Mouse (Mus musculus) Patski (cell line): ENCODE results near the gene Ggnbp2. TPM values are rescaled to one million over a fixed set of nuclear protein-coding genes. Genes with fewer than 3 reads are reported as not detected.

Source experiments
- ATAC-seq: fragments of 100-300 bp; one replicate; pipeline ENCODE4 v1.8.0; 2021
- CTCF ChIA-PET: fragments of 350-600 bp; sonication (Branson Sonifier 250); formaldehyde crosslinking; loops from one replicate; lab custom pipeline; 2022; ENCODE audit warnings: inconsistent platforms; lab: Charles Lee
- POLR2A ChIA-PET: fragments of 350-600 bp; sonication (Branson Sonifier 250); formaldehyde crosslinking; loops from one replicate; lab custom pipeline; 2022; ENCODE audit warnings: antibody characterized with exemption, inconsistent platforms; lab: Charles Lee
- DNase-seq: peaks from one replicate; pipeline ENCODE4 v3.0.0-alpha.2; 2011; ENCODE audit warnings: low read depth, low spot score
- H3K27me3 ChIP-seq: fragments of 371-371 bp; one replicate; pipeline ENCODE4 v1.5.1; 2021
- CTCF ChIP-seq: fragments of 100-300 bp; IDR thresholded peaks from one replicate; pipeline ENCODE4 v1.5.1; 2021
- in situ Hi-C: fragments of 300-500 bp; cut with MboI; formaldehyde crosslinking; loops from 3 replicates; pipeline ENCODE4 v1.11.1; 2018; ENCODE audit warnings: low pct_unique_long_range_greater_than_20kb, mixed read lengths
- polyA plus RNA-seq: library from polyadenylated mRNA; unstranded; gene quantifications from one replicate; pipeline ENCODE4 v1.2.3, GENCODE M21; 2021

Gene Ggnbp2
- polyA plus RNA-seq, 1 experiment from 2014 or later = 100 TPM

- ChIA-PET CTCF (interaction anchor here (1.7 kb wide), 1 partner anchor 9 kb away, joined by 11 read pairs; the partner anchor contains the start of gene Mrm1), POLR2A (interaction anchor here (0.8 to 3.1 kb wide), 2 partner anchors 9 to 10 kb away, joined by 3 to 16 read pairs; partner anchors contain the start of gene Mrm1)
- H3K27me3 ChIP-seq = no peaks in the 10 kb centered on the region
- ATAC-seq (no peak), DNase-seq (no peak)
- in situ Hi-C loops = loop anchor here (25.0 kb wide), 1 partner anchor 1041 kb away; no protein-coding TSS in a partner anchor
- no peak for TF ChIP-seq CTCF
Measured at GRCm38 (mm10) chr11:84827901-84828503, 42.6 kb downstream of the Ggnbp2 start.

GRCm38 (mm10) chr11:84827492-84827891 lies 43.1 kb downstream of the Ggnbp2 start:
- DNase-seq (no peak), ATAC-seq (no peak)
- in situ Hi-C loops = loop anchor here (25.0 kb wide), 1 partner anchor 1040 kb away; no protein-coding TSS in a partner anchor
- no peak for TF ChIP-seq CTCF
- ChIA-PET POLR2A (interaction anchor here (3.1 kb wide), 1 partner anchor 8 kb away, joined by 16 read pairs; the partner anchor contains the start of gene Mrm1), CTCF (interaction anchor here (1.7 kb wide), 1 partner anchor 8 kb away, joined by 11 read pairs; the partner anchor contains the start of gene Mrm1)
- no peaks in the 10 kb centered on the region for H3K27me3 ChIP-seq

- in situ Hi-C loops = loop anchor here (25.0 kb wide), 1 partner anchor 1039 kb away; no protein-coding TSS in a partner anchor
- ATAC-seq (no peak), DNase-seq (no peak)
- ChIA-PET POLR2A (no interaction called here), CTCF (no interaction called here)
- TF ChIP-seq CTCF = no peak
- H3K27me3 ChIP-seq = no peaks in the 10 kb centered on the region
Measured at GRCm38 (mm10) chr11:84826185-84826584, 44.4 kb downstream of the Ggnbp2 start.

DNA sequence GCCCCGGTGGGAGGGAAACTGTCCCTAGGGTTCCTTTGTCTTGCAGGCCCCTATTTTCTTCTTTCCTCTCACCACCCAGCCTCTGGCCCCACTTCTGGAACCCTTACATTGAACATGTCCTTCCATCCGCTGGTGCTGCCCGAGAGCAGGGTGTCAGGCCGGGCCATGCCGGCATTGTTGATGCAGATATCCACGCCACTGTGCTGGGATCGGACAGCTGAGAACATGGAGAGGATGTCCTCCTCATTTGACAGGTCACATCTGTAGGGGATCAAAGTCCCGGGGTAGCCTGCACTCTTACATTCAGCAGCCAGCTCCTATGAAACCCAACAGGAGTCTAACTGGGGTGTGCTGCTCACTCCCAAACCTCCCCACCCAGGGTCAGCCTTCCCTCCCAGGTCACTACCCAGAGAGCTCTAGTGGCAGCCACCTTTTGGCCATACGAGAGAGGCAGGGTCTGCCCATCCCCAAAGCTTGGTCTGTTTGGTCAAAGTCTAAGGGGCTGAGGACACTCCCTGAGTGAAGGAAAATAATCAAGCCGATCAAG lies 45.3 kb downstream of the Ggnbp2 start:
- no peaks in the 10 kb centered on the region for H3K27me3 ChIP-seq
- DNase-seq (no peak), ATAC-seq (no peak)
- TF ChIP-seq CTCF = no peak
- ChIA-PET POLR2A (no interaction called here), CTCF (interaction anchor here (0.8 kb wide), 1 partner anchor 12 kb away, joined by 3 read pairs; no protein-coding TSS in a partner anchor)
- in situ Hi-C loops = loop anchor here (25.0 kb wide), 1 partner anchor 1038 kb away; no protein-coding TSS in a partner anchor

DNA sequence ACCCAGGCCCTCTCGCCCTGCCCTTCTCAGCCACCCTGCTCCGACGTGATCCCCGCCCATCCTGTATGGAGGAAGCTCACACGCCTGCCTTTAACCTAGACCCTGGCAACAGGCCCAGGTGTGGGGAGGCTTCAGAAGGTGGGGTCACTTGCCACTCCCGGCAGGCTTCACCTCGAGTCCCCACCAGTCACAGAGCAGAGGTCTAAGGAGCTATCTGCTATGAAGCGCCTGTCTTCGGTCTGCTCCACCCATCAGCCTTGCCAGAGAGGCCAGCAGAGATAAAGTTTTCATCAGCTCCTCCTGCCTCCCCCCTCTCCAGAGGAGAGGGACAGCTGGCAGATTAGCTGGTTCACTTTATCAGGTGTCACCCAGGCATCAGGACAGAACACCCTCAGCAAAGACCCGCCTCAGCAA lies 47.1 kb downstream of the Ggnbp2 start:
- ATAC-seq (no peak), DNase-seq (no peak)
- ChIA-PET CTCF (no interaction called here), POLR2A (interaction anchor here (0.5 kb wide), 1 partner anchor 48 kb away, joined by 3 read pairs; no protein-coding TSS in a partner anchor)
- H3K27me3 ChIP-seq = no peaks in the 10 kb centered on the region
- TF ChIP-seq CTCF = no peak
- in situ Hi-C loops = no loop called here

DNA sequence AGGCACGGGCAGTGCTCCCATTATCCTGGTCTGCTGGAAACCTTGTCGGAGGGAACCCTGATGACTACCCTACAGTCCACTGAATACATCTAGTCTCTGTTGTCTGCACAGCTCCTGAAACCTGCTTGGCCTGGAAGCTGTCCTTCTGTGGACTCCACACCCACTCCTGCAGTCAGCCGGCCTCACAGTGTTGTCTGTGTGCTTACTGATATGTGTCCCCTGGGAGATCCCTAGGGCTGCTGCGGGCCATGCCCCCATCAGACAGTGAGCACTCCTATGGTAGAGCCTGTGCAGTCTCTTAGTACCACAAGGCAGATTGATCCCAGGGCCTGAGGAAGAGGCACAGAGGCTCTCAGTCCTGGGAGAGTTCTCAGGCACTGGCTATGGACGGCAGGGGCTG lies 48.1 kb downstream of the Ggnbp2 start:
- in situ Hi-C loops = no loop called here
- DNase-seq (no peak), ATAC-seq (no peak)
- ChIA-PET CTCF (no interaction called here), POLR2A (no interaction called here)
- no peak for TF ChIP-seq CTCF
- no peaks in the 10 kb centered on the region for H3K27me3 ChIP-seq

DNA sequence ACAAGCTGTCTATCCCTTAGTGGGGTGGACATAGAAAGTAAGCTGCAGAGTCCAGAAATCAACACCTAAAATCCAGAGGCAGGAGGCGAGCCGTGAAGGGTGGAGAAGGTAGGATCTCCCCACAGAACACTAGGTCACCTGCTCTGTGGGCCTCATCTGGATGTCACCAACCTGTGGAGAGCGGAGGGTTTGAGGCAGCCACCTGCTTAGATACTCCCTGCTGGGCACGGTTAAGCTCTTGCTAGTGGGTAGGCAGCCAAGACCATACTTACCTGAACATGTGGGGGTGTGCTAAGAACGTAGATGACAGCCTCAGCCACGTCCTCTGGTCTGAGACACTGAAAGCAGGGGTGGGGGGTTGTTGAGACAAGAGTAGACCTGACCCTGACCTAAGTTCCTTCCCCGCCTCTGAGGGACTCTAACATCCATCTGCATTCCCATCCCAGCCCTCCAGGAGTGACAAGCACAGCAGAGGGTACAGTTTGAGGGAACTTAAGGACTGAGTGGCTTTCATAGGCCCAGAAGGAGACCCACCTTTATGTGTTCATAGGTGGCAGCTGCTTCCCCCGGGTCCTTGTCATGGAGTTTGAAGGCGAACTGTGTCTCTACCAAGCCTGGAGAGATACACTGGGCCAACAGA lies 49.4 kb downstream of the Ggnbp2 start:
- TF ChIP-seq CTCF = no peak

DNA sequence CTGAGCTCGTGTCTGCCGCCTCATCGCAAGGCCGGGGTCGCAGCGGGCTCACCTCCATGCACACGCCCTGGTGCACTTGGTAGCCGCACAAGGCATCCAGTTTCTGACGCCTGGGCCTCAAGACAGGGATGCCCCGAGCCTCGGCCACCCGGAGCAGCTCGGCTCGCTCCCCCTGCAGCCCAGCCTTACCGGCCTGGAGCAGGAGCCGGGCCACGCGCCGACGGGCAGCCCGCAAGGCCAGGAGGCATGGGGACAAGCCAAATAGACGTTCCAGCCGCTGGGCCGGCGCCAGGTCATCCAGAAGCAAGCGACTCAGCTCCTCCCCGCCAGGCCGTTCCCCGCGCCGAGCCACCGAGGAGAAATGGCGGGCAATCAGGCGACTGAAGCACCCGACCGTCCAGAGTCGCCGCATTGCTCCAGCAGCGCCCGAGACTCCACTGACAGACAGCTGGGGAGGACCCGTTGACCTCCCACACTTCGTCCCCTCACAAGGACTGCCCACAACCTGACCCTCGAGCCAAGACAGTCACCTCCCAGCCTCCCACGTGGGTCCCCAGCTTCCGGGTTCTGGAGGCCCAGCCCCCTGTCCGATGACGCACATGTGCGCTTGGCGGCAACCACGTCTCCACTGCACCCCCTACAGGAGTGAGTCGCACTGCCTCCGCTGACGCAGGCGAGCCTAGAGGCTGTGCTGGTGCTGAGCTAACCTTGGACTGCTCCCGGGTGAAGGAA lies 51.5 kb downstream of the Ggnbp2 start, which contains the start of gene Mrm1:
Gene Mrm1, minus strand, starts transcription at position 555 of the 732 bp plus-strand sequence.
- ATAC-seq (peak; percentile 84), DNase-seq (peak; percentile 61)
- in situ Hi-C loops = loop anchor here (5.0 to 10.0 kb wide), 2 partner anchors 552 to 674 kb away; no protein-coding TSS in a partner anchor
- POLR2A ChIA-PET = interaction anchor here (0.6 to 3.3 kb wide), 5 partner anchors 10 to 400 kb away, joined by 3 to 16 read pairs (median 5); partner anchors contain the start of genes Dhrs11 and Ggnbp2
- TF ChIP-seq CTCF = peak; percentile 97
- H3K27me3 ChIP-seq = no peaks in the 10 kb centered on the region
- CTCF ChIA-PET = interaction anchor here (0.6 to 1.9 kb wide), 6 partner anchors 9 to 176 kb away, joined by 3 to 11 read pairs (median 4); partner anchors contain the start of gene Dhrs11

More for the DNA sequence above, 49.4 kb downstream of the Ggnbp2 start:
- POLR2A ChIA-PET = interaction anchor here (3.3 kb wide), 1 partner anchor 8 kb away, joined by 16 read pairs; the partner anchor contains the start of gene Dhrs11
- no peaks in the 10 kb centered on the region for H3K27me3 ChIP-seq
- DNase-seq = no peak
- ATAC-seq = no peak
- in situ Hi-C loops = no loop called here
- CTCF ChIA-PET = no interaction called here
